Mouse (Mus musculus): ENCODE data around the gene Acoxl. TPM values are rescaled to one million over a fixed set of nuclear protein-coding genes. Genes with fewer than 3 reads are reported as not detected.

Gene Acoxl
- polyA plus RNA-seq, 1 experiment from 2014 or later = not detected

DNA sequence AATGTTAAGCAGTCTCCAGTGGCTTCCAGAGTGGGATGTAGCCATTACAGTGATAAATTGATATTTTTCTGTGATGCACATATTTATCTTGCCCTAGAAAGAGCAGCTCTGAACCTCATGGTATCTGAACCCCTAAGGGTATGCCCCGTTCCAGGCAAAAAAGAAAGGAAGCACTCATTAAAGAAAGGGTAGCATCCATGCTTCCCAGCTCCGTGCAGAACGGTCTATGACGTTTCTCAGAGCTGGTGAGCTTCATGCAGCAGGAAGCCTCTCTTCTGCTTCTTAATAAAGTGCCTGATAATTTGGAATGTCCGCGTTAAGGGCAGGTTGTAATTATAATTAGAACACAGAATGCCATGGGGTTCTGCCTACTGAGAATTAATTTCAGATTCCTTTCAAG, 240.6 kb downstream of the Acoxl start:
- no peak overlapping the region for H3K9ac ChIP-seq
- H3K4me3 ChIP-seq (replicated peaks) = no peak overlapping the region
- H3K4me2 ChIP-seq = no peak overlapping the region
- ATAC-seq (ENCODE audit: insufficient read depth) = no peak
- no peaks in the 10 kb centered on the region for H3K4me1 ChIP-seq (replicated peaks)
- 63% methylated on average over 6 of the region's 6 CpGs for WGBS (ENCODE audit: insufficient replicate concordance)
- no peaks in the 10 kb centered on the region for H3K27me3 ChIP-seq
- no peaks in the 10 kb centered on the region for H3K36me3 ChIP-seq (replicated peaks)
- H3K27ac ChIP-seq (replicated peaks) = no peak overlapping the region
- H3K9me3 ChIP-seq (replicated peaks) = no peaks in the 10 kb centered on the region

DNA sequence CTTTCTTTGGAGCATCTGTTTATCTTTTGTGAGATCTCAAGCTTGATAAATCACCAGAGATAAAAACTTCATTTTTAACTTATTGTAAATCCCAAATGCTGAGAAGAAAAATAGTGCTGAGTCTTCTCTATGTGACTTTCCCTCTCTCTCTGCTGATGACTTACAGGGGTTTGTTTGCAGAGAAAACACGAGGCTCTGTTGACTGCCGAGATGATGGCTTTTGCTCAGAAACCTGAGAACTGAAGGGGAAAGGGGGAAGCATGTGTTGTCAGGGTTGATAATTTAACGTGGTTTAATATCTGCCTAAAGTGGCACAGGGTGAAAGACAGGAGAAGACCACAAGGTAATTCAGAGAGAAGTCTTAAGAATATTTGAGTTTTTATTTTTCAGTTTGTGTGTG, 245.2 kb downstream of the Acoxl start:
- Histone ChIP-seq H3K9ac (no peak overlapping the region), H3K36me3 (replicated peaks) (no peaks in the 10 kb centered on the region), H3K27ac (replicated peaks) (no peak overlapping the region), H3K27me3 (no peaks in the 10 kb centered on the region), H3K4me2 (no peak overlapping the region), H3K4me3 (replicated peaks) (no peak overlapping the region), H3K9me3 (replicated peaks) (no peaks in the 10 kb centered on the region), H3K4me1 (replicated peaks) (peaks cover 16% of the 10 kb centered on the region)
- 6% methylated on average over 3 of the region's 3 CpGs for WGBS (ENCODE audit: insufficient replicate concordance)
- ATAC-seq (ENCODE audit: insufficient read depth) = no peak

DNA sequence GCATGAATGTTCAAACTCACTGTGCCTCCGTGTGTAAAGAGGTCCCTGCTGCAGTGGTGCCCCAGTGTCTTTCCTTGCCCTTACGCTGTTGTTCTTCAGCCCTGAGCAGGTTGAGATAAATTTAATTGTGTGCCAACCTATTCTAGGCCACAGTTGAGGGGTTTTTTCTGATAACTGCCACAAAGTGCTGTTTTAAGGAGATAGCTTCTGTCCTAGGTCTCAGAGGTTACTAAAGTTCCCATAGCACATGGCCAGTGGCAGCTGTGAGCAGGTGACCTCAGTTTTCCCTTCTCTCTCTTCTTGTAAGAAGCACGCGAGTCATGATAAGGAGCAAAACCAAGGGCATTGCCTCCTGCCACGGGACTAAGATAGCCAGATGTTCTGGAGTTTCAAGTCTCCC, 245.9 kb downstream of the Acoxl start:
- Histone ChIP-seq H3K9ac (no peak overlapping the region), H3K4me1 (replicated peaks) (peaks cover 16% of the 10 kb centered on the region), H3K4me3 (replicated peaks) (no peak overlapping the region), H3K27me3 (no peaks in the 10 kb centered on the region), H3K4me2 (no peak overlapping the region), H3K27ac (replicated peaks) (no peak overlapping the region), H3K36me3 (replicated peaks) (no peaks in the 10 kb centered on the region), H3K9me3 (replicated peaks) (no peaks in the 10 kb centered on the region)
- ATAC-seq (ENCODE audit: insufficient read depth) = peak; percentile 65
- 17% methylated on average over 5 of the region's 5 CpGs for WGBS (ENCODE audit: insufficient replicate concordance)

DNA sequence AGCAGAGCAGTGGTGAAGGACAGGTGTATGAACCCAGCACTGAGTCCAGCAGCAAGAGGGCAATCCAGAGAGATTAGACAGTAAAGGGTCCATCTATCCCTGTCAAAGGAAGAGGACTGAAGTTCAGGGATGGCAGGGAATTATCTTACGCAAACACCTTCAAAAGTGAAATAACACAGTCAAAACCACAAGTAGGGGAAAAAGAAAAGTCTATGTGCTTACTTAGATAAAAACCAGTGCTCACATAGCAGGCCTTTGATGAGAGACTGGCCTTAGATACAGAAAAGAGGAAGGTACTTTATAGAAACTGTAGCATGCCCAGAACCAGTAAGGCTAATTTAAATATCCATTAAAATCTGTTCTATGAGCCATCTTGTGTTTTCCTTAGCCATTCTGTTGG, 246.8 kb downstream of the Acoxl start:
- Histone ChIP-seq H3K4me1 (replicated peaks) (peaks cover 16% of the 10 kb centered on the region), H3K4me3 (replicated peaks) (no peak overlapping the region), H3K9ac (no peak overlapping the region), H3K27me3 (no peaks in the 10 kb centered on the region), H3K4me2 (no peak overlapping the region), H3K36me3 (replicated peaks) (no peaks in the 10 kb centered on the region), H3K9me3 (replicated peaks) (no peaks in the 10 kb centered on the region), H3K27ac (replicated peaks) (no peak overlapping the region)
- 28% methylated on average over 1 of the region's 1 CpGs for WGBS (ENCODE audit: insufficient replicate concordance)
- no peak for ATAC-seq (ENCODE audit: insufficient read depth)

DNA sequence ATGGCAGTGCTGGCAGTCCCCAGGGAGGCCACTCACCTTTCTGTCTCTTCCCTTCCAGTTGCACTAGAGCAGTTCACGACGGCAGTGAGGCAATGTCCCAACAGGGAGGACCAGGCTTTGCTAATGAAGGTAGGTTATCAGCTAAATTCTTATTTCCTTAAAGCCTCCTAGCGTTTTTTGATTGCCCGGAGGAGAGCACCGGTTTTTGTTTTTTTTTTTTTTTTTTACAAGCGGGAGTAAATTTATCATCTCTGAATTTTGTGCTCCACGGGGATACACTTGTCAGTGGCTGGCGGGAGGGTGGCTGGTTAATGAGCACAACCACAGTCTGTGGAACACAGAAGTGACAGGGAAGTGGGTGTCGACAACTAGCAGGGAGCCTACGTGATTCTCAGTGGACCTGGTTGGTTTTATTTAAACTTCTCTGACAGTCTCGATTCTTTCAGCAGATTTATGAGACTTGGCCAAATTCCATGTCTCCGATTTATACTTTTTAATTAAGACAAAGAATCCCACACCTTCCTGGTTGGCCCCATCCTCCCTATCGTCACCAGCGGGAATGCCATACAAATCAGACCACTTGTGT, 247.7 kb downstream of the Acoxl start:
- WGBS (ENCODE audit: insufficient replicate concordance) = 40% methylated on average over 14 of the region's 14 CpGs
- no peak overlapping the region for H3K27ac ChIP-seq (replicated peaks)
- no peaks in the 10 kb centered on the region for H3K36me3 ChIP-seq (replicated peaks)
- no peaks in the 10 kb centered on the region for H3K27me3 ChIP-seq
- H3K4me3 ChIP-seq (replicated peaks) = no peak overlapping the region
- peaks cover 16% of the 10 kb centered on the region for H3K4me1 ChIP-seq (replicated peaks)
- H3K9ac ChIP-seq = no peak overlapping the region
- no peak overlapping the region for H3K4me2 ChIP-seq
- H3K9me3 ChIP-seq (replicated peaks) = no peaks in the 10 kb centered on the region
- no peak for ATAC-seq (ENCODE audit: insufficient read depth)

DNA sequence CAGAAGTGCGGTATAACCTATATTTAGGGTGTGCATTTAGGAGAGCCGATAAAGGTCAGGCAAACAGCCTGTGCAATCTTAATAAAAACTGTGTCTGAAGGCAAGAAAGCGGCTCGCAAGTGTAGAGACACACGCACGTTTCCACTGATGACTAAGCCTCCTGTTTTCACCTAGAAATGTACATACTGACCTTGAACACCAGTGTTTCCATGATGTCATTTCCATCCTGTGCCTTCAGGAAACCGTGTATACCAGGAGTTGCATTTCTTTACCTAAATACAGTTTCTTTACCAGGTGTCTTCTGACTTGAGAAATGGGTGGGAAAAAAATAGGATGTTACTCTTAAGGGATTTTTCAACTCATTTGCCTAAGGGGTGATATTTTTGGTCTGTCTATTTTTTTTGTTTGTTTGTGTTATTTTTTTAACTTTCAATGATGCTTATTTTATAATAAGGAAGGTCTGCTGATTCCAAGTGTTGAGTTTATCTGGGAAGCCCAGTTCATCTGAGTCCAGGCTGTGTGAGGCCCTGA, 248.4 kb downstream of the Acoxl start:
- H3K4me2 ChIP-seq = no peak overlapping the region
- no peak for ATAC-seq (ENCODE audit: insufficient read depth)
- H3K27ac ChIP-seq (replicated peaks) = no peak overlapping the region
- H3K27me3 ChIP-seq = no peaks in the 10 kb centered on the region
- no peaks in the 10 kb centered on the region for H3K36me3 ChIP-seq (replicated peaks)
- H3K9ac ChIP-seq = no peak overlapping the region
- H3K9me3 ChIP-seq (replicated peaks) = no peaks in the 10 kb centered on the region
- 68% methylated on average over 7 of the region's 7 CpGs for WGBS (ENCODE audit: insufficient replicate concordance)
- no peak overlapping the region for H3K4me3 ChIP-seq (replicated peaks)
- H3K4me1 ChIP-seq (replicated peaks) = peaks cover 16% of the 10 kb centered on the region

DNA sequence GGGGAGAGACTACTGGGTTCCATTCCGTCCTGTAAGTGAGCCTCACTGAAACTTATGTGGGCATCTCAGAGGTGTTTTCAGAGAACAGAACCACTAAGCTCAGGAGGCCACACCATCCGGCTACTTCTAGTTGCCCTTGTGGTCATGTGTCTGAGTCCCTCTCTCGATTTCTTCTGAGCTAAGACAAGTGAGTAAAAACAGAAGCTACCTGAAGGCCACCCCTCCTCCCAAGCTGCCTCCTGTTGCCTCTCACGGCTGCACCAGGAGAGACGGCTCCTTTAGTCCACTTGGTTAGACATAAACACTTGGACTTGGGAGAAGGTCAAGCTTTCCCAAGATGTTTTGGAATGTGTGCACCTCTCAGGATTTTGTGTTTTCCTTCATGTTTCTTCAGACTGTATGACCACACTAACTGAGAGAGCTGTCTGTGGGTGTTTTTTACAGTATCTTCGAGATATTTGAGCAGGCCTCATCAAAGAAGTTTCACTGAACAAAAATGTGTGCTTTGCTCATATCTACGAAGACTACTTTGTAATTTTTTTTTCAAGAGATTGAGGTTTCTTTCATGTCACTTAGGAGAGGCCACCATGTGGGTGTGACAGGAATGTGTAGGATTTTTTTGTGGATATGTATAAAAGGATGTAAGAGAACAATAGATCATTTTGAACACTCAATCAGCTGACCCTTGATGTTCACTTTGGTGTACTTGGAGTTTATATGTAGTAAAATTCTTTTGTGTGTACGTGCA, 249.3 kb downstream of the Acoxl start:
- Histone ChIP-seq H3K27me3 (no peaks in the 10 kb centered on the region), H3K4me3 (replicated peaks) (no peak overlapping the region), H3K4me1 (replicated peaks) (peaks cover 16% of the 10 kb centered on the region), H3K36me3 (replicated peaks) (no peaks in the 10 kb centered on the region), H3K9ac (no peak overlapping the region), H3K9me3 (replicated peaks) (no peaks in the 10 kb centered on the region), H3K27ac (replicated peaks) (no peak overlapping the region), H3K4me2 (no peak overlapping the region)
- WGBS (ENCODE audit: insufficient replicate concordance) = 67% methylated on average over 8 of the region's 8 CpGs
- no peak for ATAC-seq (ENCODE audit: insufficient read depth)

DNA sequence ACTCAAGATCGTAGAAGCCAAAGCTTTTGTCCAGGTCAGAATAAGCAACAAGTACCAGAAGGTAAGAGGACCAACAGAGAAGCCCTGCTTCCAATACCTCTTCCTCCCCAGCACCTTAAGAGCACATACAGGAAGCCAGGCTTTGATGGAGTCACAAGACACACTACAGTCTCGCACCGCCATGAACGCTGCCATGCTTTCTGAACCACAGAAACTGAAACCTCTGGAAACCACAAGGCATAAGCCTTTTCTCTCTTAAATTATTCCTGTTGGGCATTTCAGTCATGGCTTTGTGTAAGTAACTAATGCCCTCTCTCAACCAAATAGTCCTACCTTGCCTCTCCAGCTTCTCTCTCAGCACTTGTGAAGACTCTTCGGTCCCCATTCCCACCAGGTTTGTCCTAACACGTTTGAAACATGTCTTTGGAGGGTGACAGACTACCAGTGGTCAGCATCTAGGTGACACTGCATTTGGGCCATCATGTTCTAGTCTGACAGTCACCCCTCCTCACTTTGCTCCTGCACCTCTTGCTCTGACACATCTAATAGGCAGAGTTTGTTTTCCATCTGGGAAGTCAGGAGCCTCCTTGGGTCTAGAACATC, 251.7 kb downstream of the Acoxl start:
- H3K27me3 ChIP-seq = no peaks in the 10 kb centered on the region
- no peak overlapping the region for H3K27ac ChIP-seq (replicated peaks)
- 72% methylated on average over 6 of the region's 6 CpGs for WGBS (ENCODE audit: insufficient replicate concordance)
- no peak overlapping the region for H3K9ac ChIP-seq
- H3K4me1 ChIP-seq (replicated peaks) = peaks cover 8% of the 10 kb centered on the region
- no peaks in the 10 kb centered on the region for H3K36me3 ChIP-seq (replicated peaks)
- no peak for ATAC-seq (ENCODE audit: insufficient read depth)
- no peaks in the 10 kb centered on the region for H3K9me3 ChIP-seq (replicated peaks)
- no peak overlapping the region for H3K4me2 ChIP-seq
- no peak overlapping the region for H3K4me3 ChIP-seq (replicated peaks)

DNA sequence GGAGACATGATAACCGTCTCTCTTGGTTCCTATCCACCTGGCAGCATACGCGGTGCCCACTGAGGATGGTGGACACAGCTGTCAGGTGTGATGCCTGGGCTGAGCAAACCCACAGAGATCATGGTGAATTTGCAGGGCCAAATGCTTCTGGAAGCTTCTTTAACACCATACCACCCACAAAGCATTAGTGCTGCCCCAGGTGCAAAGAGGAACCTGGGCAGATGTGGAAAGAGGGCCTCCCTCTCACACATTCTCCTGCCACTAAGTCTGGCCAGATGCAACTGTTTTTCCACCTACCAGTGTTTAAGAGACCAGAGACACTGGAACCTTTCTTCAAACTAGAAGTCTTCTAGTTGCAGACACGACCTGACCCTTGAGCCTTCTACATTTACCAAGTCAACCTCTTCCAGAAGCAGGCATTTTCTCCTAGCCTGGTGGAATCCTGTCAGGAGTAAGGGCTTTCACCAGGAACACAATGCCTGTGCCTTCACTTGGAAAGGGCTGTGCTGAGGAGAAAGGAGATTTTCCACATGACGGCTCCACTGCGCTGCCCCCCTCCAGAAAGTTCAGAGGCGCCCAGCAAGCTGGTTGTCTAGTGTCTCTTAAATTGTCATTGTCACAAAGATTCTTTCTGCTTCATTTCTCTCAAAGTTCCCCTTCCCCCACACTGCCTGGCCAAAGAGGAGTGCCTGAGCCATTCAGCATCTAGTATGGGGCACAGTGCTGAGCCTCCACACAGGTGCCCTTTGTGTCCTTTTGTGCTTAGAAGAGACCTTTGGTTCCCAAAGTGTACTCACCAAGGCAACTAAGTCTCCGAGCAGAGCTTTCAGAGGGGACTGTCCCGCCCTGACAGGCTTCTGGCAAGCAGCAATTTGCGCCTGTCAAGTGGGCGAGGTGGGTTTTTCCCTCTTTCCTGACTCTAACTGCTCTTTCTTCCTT, 253.0 kb downstream of the Acoxl start:
- Histone ChIP-seq H3K9ac (no peak overlapping the region), H3K36me3 (replicated peaks) (no peaks in the 10 kb centered on the region), H3K9me3 (replicated peaks) (no peaks in the 10 kb centered on the region), H3K27ac (replicated peaks) (no peak overlapping the region), H3K27me3 (no peaks in the 10 kb centered on the region), H3K4me2 (no peak overlapping the region), H3K4me3 (replicated peaks) (no peak overlapping the region), H3K4me1 (replicated peaks) (no peaks in the 10 kb centered on the region; the same call in none of the 2 replicates)
- 71% methylated on average over 11 of the region's 11 CpGs for WGBS (ENCODE audit: insufficient replicate concordance)
- no peak for ATAC-seq (ENCODE audit: insufficient read depth)

DNA sequence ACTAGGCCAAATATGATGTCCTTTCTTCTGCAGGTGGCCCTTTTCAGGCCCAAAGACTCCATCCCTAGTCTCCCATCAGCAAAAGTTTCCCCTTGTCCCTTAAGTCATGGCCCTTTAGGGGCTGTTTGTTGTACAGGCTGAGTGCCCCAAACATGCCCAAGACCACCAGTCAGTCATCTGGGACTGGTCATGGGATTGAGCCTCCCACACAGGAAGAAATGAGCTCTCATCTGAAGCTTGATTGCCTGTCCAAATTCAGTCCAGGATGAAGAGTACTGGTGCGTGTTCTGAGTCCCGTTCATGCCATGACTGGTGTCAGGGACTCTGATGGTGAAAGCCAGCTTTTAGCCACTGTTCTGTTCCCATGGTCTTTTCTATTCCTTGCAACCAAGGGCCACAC, 253.8 kb downstream of the Acoxl start:
- Histone ChIP-seq H3K4me1 (replicated peaks) (no peaks in the 10 kb centered on the region; the same call in 1 of the 2 replicates), H3K36me3 (replicated peaks) (no peaks in the 10 kb centered on the region), H3K27me3 (no peaks in the 10 kb centered on the region), H3K4me2 (no peak overlapping the region), H3K9ac (no peak overlapping the region), H3K4me3 (replicated peaks) (no peak overlapping the region), H3K9me3 (replicated peaks) (no peaks in the 10 kb centered on the region), H3K27ac (replicated peaks) (no peak overlapping the region)
- 70% methylated on average over 2 of the region's 2 CpGs for WGBS (ENCODE audit: insufficient replicate concordance)
- no peak for ATAC-seq (ENCODE audit: insufficient read depth)

DNA sequence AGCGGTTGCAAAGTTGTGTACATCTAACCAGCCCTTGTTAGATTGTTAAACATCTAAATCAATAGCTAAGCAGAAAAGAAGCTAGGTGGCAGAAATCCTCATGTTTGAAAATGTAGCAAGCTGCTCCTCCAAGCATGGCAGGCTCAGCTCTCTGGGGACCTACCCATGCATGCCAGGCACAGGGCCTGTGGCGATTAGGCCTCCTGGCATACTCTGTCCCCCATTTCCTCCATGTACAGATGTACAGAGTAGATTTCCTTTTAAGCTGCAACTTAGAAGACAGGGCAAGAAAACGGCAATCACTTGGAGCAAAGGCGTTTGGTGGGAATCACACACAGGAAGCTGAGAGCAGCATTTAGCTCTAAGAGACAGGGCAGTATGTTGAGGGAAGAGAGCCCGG, 255.5 kb downstream of the Acoxl start:
- WGBS (ENCODE audit: insufficient replicate concordance) = 46% methylated on average over 5 of the region's 5 CpGs
- no peak overlapping the region for H3K4me2 ChIP-seq
- no peaks in the 10 kb centered on the region for H3K27me3 ChIP-seq
- no peaks in the 10 kb centered on the region; the same call in 1 of the 2 replicates for H3K4me1 ChIP-seq (replicated peaks)
- no peak overlapping the region for H3K27ac ChIP-seq (replicated peaks)
- no peak overlapping the region for H3K4me3 ChIP-seq (replicated peaks)
- no peak overlapping the region for H3K9ac ChIP-seq
- H3K36me3 ChIP-seq (replicated peaks) = no peaks in the 10 kb centered on the region
- no peaks in the 10 kb centered on the region for H3K9me3 ChIP-seq (replicated peaks)
- ATAC-seq (ENCODE audit: insufficient read depth) = no peak
